Mouse (Mus musculus): ENCODE data around the gene Hinfp. TPM values are rescaled to one million over a fixed set of nuclear protein-coding genes. Genes with fewer than 3 reads are reported as not detected.
"Not testable (repeated sequence)": the region's sequence is repeated elsewhere in the genome, so short reads cannot be mapped to it uniquely, and the experiment has no call there.

Hinfp gene
- polyA plus RNA-seq, 1 experiment, result 27.6 TPM

GRCm38 (mm10) chr9:44334396-44335330 is 29.2 kb upstream of the Hinfp start, which contains the start of gene H2afx:
Gene H2afx, plus strand, starts transcription at chr9:44334694.
- Histone ChIP-seq H3K4me3 (ENCODE audit: insufficient read depth, low read length) (peak within 1 kb of the TSS; percentile 92), H3K4me1 (ENCODE audit: control insufficient read depth, insufficient read depth, low read length) (no peaks in the 10 kb centered on the region), H3K27ac (ENCODE audit: insufficient read depth, low read length) (peak within 1 kb of the TSS; percentile 62)
- TF ChIP-seq POLR2A (IDR thresholded peaks at IDR 0.05; ENCODE audit: extremely low read depth, insufficient read depth, low read length) (peak; percentile 100), CTCF (IDR thresholded peaks at IDR 0.05; ENCODE audit: extremely low read depth, insufficient read depth, low read length) (no peak)

- TF ChIP-seq POLR2A (IDR thresholded peaks at IDR 0.05; ENCODE audit: extremely low read depth, insufficient read depth, low read length), result no peak
- TF ChIP-seq CTCF (IDR thresholded peaks at IDR 0.05; ENCODE audit: extremely low read depth, insufficient read depth, low read length), result no peak
- Histone ChIP-seq H3K4me1 (ENCODE audit: control insufficient read depth, insufficient read depth, low read length) (no peaks in the 10 kb centered on the region), H3K4me3 (ENCODE audit: insufficient read depth, low read length) (no peak overlapping the region), H3K27ac (ENCODE audit: insufficient read depth, low read length) (no peak overlapping the region)
Observed at GRCm38 (mm10) chr9:44332918-44333638, 27.6 kb upstream of the Hinfp start.

GRCm38 (mm10) chr9:44330736-44331135 is 25.3 kb upstream of the Hinfp start:
- Histone ChIP-seq H3K4me3 (ENCODE audit: insufficient read depth, low read length) (no peak overlapping the region), H3K4me1 (ENCODE audit: control insufficient read depth, insufficient read depth, low read length) (peaks cover 6% of the 10 kb centered on the region), H3K27ac (ENCODE audit: insufficient read depth, low read length) (no peak overlapping the region)
- TF ChIP-seq POLR2A (IDR thresholded peaks at IDR 0.05; ENCODE audit: extremely low read depth, insufficient read depth, low read length) (no peak), CTCF (IDR thresholded peaks at IDR 0.05; ENCODE audit: extremely low read depth, insufficient read depth, low read length) (no peak)

GRCm38 (mm10) chr9:44327926-44328325 is 22.5 kb upstream of the Hinfp start:
- Histone ChIP-seq H3K4me1 (ENCODE audit: control insufficient read depth, insufficient read depth, low read length) (peaks cover 7% of the 10 kb centered on the region), H3K4me3 (ENCODE audit: insufficient read depth, low read length) (peak overlapping the region; percentile 42; the same call in 1 of the 2 replicates), H3K27ac (ENCODE audit: insufficient read depth, low read length) (no peak overlapping the region)
- TF ChIP-seq CTCF (IDR thresholded peaks at IDR 0.05; ENCODE audit: extremely low read depth, insufficient read depth, low read length) (no peak), POLR2A (IDR thresholded peaks at IDR 0.05; ENCODE audit: extremely low read depth, insufficient read depth, low read length) (no peak)

- TF ChIP-seq POLR2A (IDR thresholded peaks at IDR 0.05; ENCODE audit: extremely low read depth, insufficient read depth, low read length), result no peak
- no peak for TF ChIP-seq CTCF (IDR thresholded peaks at IDR 0.05; ENCODE audit: extremely low read depth, insufficient read depth, low read length)
- no peak overlapping the region for H3K27ac ChIP-seq (ENCODE audit: insufficient read depth, low read length)
- peaks cover 7% of the 10 kb centered on the region for H3K4me1 ChIP-seq (ENCODE audit: control insufficient read depth, insufficient read depth, low read length)
- peak overlapping the region; percentile 42 for H3K4me3 ChIP-seq (ENCODE audit: insufficient read depth, low read length)
Observed at GRCm38 (mm10) chr9:44327064-44327711, 21.7 kb upstream of the Hinfp start.

- H3K4me3 ChIP-seq (ENCODE audit: insufficient read depth, low read length), result peak overlapping the region; percentile 42
- H3K4me1 ChIP-seq (ENCODE audit: control insufficient read depth, insufficient read depth, low read length), result peaks cover 7% of the 10 kb centered on the region
- TF ChIP-seq CTCF (IDR thresholded peaks at IDR 0.05; ENCODE audit: extremely low read depth, insufficient read depth, low read length) (no peak), POLR2A (IDR thresholded peaks at IDR 0.05; ENCODE audit: extremely low read depth, insufficient read depth, low read length) (peak; percentile 81; the same call in 1 of the 2 replicates)
- peak overlapping the region; percentile 0; the same call in 1 of the 2 replicates for H3K27ac ChIP-seq (ENCODE audit: insufficient read depth, low read length)
Observed at GRCm38 (mm10) chr9:44326371-44327063, 21.0 kb upstream of the Hinfp start.

GRCm38 (mm10) chr9:44325768-44326370 is 20.4 kb upstream of the Hinfp start, which contains the start of gene Dpagt1:
Gene Dpagt1, plus strand, starts transcription at chr9:44326019.
- peak within 1 kb of the TSS; percentile 42 for H3K4me3 ChIP-seq (ENCODE audit: insufficient read depth, low read length)
- H3K27ac ChIP-seq (ENCODE audit: insufficient read depth, low read length), result peak within 1 kb of the TSS; percentile 0; the same call in 1 of the 2 replicates
- TF ChIP-seq CTCF (IDR thresholded peaks at IDR 0.05; ENCODE audit: extremely low read depth, insufficient read depth, low read length) (no peak), POLR2A (IDR thresholded peaks at IDR 0.05; ENCODE audit: extremely low read depth, insufficient read depth, low read length) (no peak)
- H3K4me1 ChIP-seq (ENCODE audit: control insufficient read depth, insufficient read depth, low read length), result peaks cover 7% of the 10 kb centered on the region

GRCm38 (mm10) chr9:44325032-44325767 is 19.7 kb upstream of the Hinfp start:
- not testable (repeated sequence) for H3K4me1 ChIP-seq (ENCODE audit: control insufficient read depth, insufficient read depth, low read length); H3K4me3 ChIP-seq (ENCODE audit: insufficient read depth, low read length); H3K27ac ChIP-seq (ENCODE audit: insufficient read depth, low read length)

Measured in cortical plate, adult 2 months (tissue).